Mouse (Mus musculus): ENCODE measurements around the gene Lgals4.

DNA sequence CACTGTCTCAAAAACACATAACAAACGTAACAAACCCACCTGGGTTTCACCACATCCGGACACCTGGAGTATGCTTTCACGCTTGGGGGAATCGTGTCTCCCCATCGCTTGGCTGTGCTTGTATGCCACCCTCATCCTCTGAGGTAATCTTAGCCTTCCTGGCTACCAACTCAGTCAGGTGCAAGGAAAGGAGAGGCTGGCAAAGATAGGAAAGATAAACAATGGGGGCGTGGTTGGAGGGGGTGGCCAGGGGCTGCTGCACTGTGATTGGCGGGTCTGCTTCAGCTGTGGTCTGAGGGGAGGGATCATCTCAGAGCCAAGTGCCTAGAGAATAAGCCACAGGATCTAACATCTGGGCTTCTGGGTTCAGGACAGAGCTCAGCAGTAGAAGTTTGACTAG, 46.0 kb downstream of the Lgals4 start:
- TF ChIP-seq CTCF (IDR thresholded peaks at IDR 0.05; ENCODE audit: control insufficient read depth, insufficient read depth, insufficient read length) (no peak), CEBPB (IDR thresholded peaks at IDR 0.05; ENCODE audit: low read depth) (no peak), MAX (IDR thresholded peaks at IDR 0.05) (no peak), MYOG (IDR thresholded peaks at IDR 0.05; ENCODE audit: control insufficient read depth, extremely low read depth, insufficient read length) (no peak)
